Mouse (Mus musculus): ENCODE measurements around the gene Susd1.

Gene Susd1

GRCm38 (mm10) chr4:59369941-59370340, 68.5 kb downstream of the Susd1 start:
- Histone ChIP-seq H3K4me1 (replicated peaks; ENCODE audit: low read depth, low read length) (peaks cover 9% of the 10 kb centered on the region; the same call in 1 of the 2 replicates), H3K27me3 (ENCODE audit: insufficient read depth, low read length) (no peaks in the 10 kb centered on the region), H3K9me3 (ENCODE audit: low read length) (no peaks in the 10 kb centered on the region), H3K4me3 (replicated peaks; ENCODE audit: low read length) (no peak overlapping the region), H3K36me3 (ENCODE audit: insufficient read depth, low read length) (no peaks in the 10 kb centered on the region)
- no peak for TF ChIP-seq CTCF (conservative IDR thresholded peaks at IDR 0.05; ENCODE audit: low read length)
- TF ChIP-seq NANOG (IDR thresholded peaks at IDR 0.05; ENCODE audit: borderline replicate concordance, low read length): no peak
- TF ChIP-seq POU5F1 (IDR thresholded peaks at IDR 0.05; ENCODE audit: borderline replicate concordance, low read length): no peak

- TF ChIP-seq NANOG (IDR thresholded peaks at IDR 0.05; ENCODE audit: borderline replicate concordance, low read length): no peak
- no peak for TF ChIP-seq CTCF (conservative IDR thresholded peaks at IDR 0.05; ENCODE audit: low read length)
- TF ChIP-seq POU5F1 (IDR thresholded peaks at IDR 0.05; ENCODE audit: borderline replicate concordance, low read length): no peak
- Histone ChIP-seq H3K4me3 (replicated peaks; ENCODE audit: low read length) (no peak overlapping the region), H3K36me3 (ENCODE audit: insufficient read depth, low read length) (no peaks in the 10 kb centered on the region), H3K9me3 (ENCODE audit: low read length) (no peaks in the 10 kb centered on the region), H3K4me1 (replicated peaks; ENCODE audit: low read depth, low read length) (peaks cover 9% of the 10 kb centered on the region; the same call in 1 of the 2 replicates), H3K27me3 (ENCODE audit: insufficient read depth, low read length) (no peaks in the 10 kb centered on the region)
Observed at GRCm38 (mm10) chr4:59368118-59368517, 70.3 kb downstream of the Susd1 start.

- Histone ChIP-seq H3K27me3 (ENCODE audit: insufficient read depth, low read length) (no peaks in the 10 kb centered on the region), H3K9me3 (ENCODE audit: low read length) (no peaks in the 10 kb centered on the region), H3K4me3 (replicated peaks; ENCODE audit: low read length) (no peak overlapping the region), H3K4me1 (replicated peaks; ENCODE audit: low read depth, low read length) (peaks cover 4% of the 10 kb centered on the region; the same call in 1 of the 2 replicates), H3K36me3 (ENCODE audit: insufficient read depth, low read length) (no peaks in the 10 kb centered on the region)
- TF ChIP-seq CTCF (conservative IDR thresholded peaks at IDR 0.05; ENCODE audit: low read length) (no peak), POU5F1 (IDR thresholded peaks at IDR 0.05; ENCODE audit: borderline replicate concordance, low read length) (no peak), NANOG (IDR thresholded peaks at IDR 0.05; ENCODE audit: borderline replicate concordance, low read length) (no peak)
Observed at GRCm38 (mm10) chr4:59366206-59366605, 72.2 kb downstream of the Susd1 start.

- no peaks in the 10 kb centered on the region for H3K9me3 ChIP-seq (ENCODE audit: low read length)
- no peak overlapping the region for H3K4me3 ChIP-seq (replicated peaks; ENCODE audit: low read length)
- H3K4me1 ChIP-seq (replicated peaks; ENCODE audit: low read depth, low read length): 0 out of 2 replicates have a peak, but pooled peaks cover under 1% of the 10 kb centered on the region
- TF ChIP-seq NANOG (IDR thresholded peaks at IDR 0.05; ENCODE audit: borderline replicate concordance, low read length) (no peak), CTCF (conservative IDR thresholded peaks at IDR 0.05; ENCODE audit: low read length) (no peak), POU5F1 (IDR thresholded peaks at IDR 0.05; ENCODE audit: borderline replicate concordance, low read length) (no peak)
- H3K27me3 ChIP-seq (ENCODE audit: insufficient read depth, low read length): no peaks in the 10 kb centered on the region
- H3K36me3 ChIP-seq (ENCODE audit: insufficient read depth, low read length): no peaks in the 10 kb centered on the region
Observed at GRCm38 (mm10) chr4:59365571-59365970, 72.9 kb downstream of the Susd1 start.

GRCm38 (mm10) chr4:59364229-59365173, 73.9 kb downstream of the Susd1 start:
- Histone ChIP-seq H3K9me3 (ENCODE audit: low read length) (no peaks in the 10 kb centered on the region), H3K4me3 (replicated peaks; ENCODE audit: low read length) (no peak overlapping the region)
- TF ChIP-seq POU5F1 (IDR thresholded peaks at IDR 0.05; ENCODE audit: borderline replicate concordance, low read length) (no peak), CTCF (conservative IDR thresholded peaks at IDR 0.05; ENCODE audit: low read length) (no peak), NANOG (IDR thresholded peaks at IDR 0.05; ENCODE audit: borderline replicate concordance, low read length) (no peak)

GRCm38 (mm10) chr4:59363041-59363440, 75.4 kb downstream of the Susd1 start:
- Histone ChIP-seq H3K4me3 (replicated peaks; ENCODE audit: low read length) (no peak overlapping the region), H3K36me3 (ENCODE audit: insufficient read depth, low read length) (no peaks in the 10 kb centered on the region), H3K27me3 (ENCODE audit: insufficient read depth, low read length) (no peaks in the 10 kb centered on the region), H3K9me3 (ENCODE audit: low read length) (no peaks in the 10 kb centered on the region), H3K4me1 (replicated peaks; ENCODE audit: low read depth, low read length) (no peaks in the 10 kb centered on the region)
- TF ChIP-seq NANOG (IDR thresholded peaks at IDR 0.05; ENCODE audit: borderline replicate concordance, low read length) (no peak), POU5F1 (IDR thresholded peaks at IDR 0.05; ENCODE audit: borderline replicate concordance, low read length) (no peak), CTCF (conservative IDR thresholded peaks at IDR 0.05; ENCODE audit: low read length) (no peak)

More at GRCm38 (mm10) chr4:59364229-59365173, 73.9 kb downstream of the Susd1 start:
- Histone ChIP-seq H3K36me3 (ENCODE audit: insufficient read depth, low read length) (no peaks in the 10 kb centered on the region), H3K4me1 (replicated peaks; ENCODE audit: low read depth, low read length) (no peaks in the 10 kb centered on the region), H3K27me3 (ENCODE audit: insufficient read depth, low read length) (no peaks in the 10 kb centered on the region)

- H3K4me3 ChIP-seq (replicated peaks; ENCODE audit: low read length): no peak overlapping the region
- H3K4me1 ChIP-seq (replicated peaks; ENCODE audit: low read depth, low read length): no peaks in the 10 kb centered on the region
- no peaks in the 10 kb centered on the region for H3K9me3 ChIP-seq (ENCODE audit: low read length)
- H3K36me3 ChIP-seq (ENCODE audit: insufficient read depth, low read length): no peaks in the 10 kb centered on the region
- no peaks in the 10 kb centered on the region for H3K27me3 ChIP-seq (ENCODE audit: insufficient read depth, low read length)
- TF ChIP-seq NANOG (IDR thresholded peaks at IDR 0.05; ENCODE audit: borderline replicate concordance, low read length) (no peak), CTCF (conservative IDR thresholded peaks at IDR 0.05; ENCODE audit: low read length) (peak; percentile 89)
Observed at GRCm38 (mm10) chr4:59360704-59361103, 77.7 kb downstream of the Susd1 start.

GRCm38 (mm10) chr4:59359921-59360320, 78.5 kb downstream of the Susd1 start:
- Histone ChIP-seq H3K4me1 (replicated peaks; ENCODE audit: low read depth, low read length) (no peaks in the 10 kb centered on the region), H3K9me3 (ENCODE audit: low read length) (no peaks in the 10 kb centered on the region), H3K4me3 (replicated peaks; ENCODE audit: low read length) (no peak overlapping the region), H3K27me3 (ENCODE audit: insufficient read depth, low read length) (no peaks in the 10 kb centered on the region), H3K36me3 (ENCODE audit: insufficient read depth, low read length) (no peaks in the 10 kb centered on the region)
- TF ChIP-seq POU5F1 (IDR thresholded peaks at IDR 0.05; ENCODE audit: borderline replicate concordance, low read length) (no peak), CTCF (conservative IDR thresholded peaks at IDR 0.05; ENCODE audit: low read length) (no peak), NANOG (IDR thresholded peaks at IDR 0.05; ENCODE audit: borderline replicate concordance, low read length) (no peak)
